Mouse (Mus musculus): Measurements from ENCODE around the gene Lypd6b.

DNA sequence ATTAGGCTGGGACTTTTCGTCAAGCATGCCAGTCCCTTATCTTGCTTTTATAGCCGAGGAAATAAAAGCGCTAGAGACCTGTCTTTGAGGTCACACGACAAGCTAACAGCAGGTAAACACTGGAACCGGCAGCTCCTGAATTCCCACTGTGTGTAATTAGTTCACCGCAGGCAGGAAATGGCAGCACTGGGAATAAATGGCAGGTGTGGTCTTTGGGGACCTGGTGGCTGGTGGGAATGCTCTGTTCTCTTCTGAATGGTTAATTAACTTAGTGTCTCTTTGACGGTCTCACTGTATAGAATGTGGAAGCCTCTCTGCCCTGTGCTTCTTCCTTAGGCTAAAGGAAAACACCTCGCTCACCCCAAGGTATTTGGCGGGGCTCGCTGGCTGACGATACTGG is 23.9 kb downstream of the Lypd6b start:
- no peak for TF ChIP-seq CTCF (IDR thresholded peaks at IDR 0.05; ENCODE audit: control insufficient read depth, insufficient read depth, insufficient replicate concordance, low read depth, low read length)
- TF ChIP-seq POLR2A (IDR thresholded peaks at IDR 0.05; ENCODE audit: control insufficient read depth, low read depth, low read length), result no peak

Measured in testis, adult 2 months (tissue).